Mouse (Mus musculus) lung, postnatal 0 days (tissue): Measurements from ENCODE around the gene Cntn5.

Experiments used
- CTCF ChIP-seq: IDR thresholded peaks from 2 replicates; pipeline ENCODE4 v1.5.1; 2016; ENCODE audit warnings: antibody characterized with exemption, mild to moderate bottlenecking
- EP300 ChIP-seq: IDR thresholded peaks from 2 replicates; pipeline ENCODE4 v1.6.1; 2016; ENCODE audit warnings: antibody characterized with exemption, mild to moderate bottlenecking, control low read depth

DNA sequence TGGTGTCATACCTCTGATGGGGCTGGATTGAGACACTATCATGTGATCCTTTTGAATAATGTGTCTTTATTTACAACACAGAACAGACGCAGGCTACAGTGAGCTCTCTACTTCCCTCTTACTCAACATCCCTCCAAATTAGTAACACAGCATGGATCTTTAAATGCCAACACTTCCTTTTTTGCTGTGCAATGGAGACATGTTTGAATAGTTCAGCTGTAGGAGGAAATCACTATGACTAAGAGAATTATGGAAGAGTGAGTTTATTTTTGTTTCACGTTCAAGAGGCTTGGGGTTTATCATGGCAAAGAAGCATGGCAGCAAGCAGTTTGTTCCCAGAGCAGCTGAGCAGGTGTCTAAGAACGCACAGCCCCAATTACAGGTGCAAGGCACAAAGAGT is 235.9 kb downstream of the Cntn5 start:
- TF ChIP-seq CTCF (no peak), EP300 (no peak)
